Mouse (Mus musculus) T-helper 2 cell (primary cell): ENCODE data around the gene Gm10778.

Experiments
- in situ Hi-C: fragments of 300-600 bp; cut with MboI, MseI; formaldehyde crosslinking; loops from one replicate; pipeline ENCODE4 v1.15.1; 2025; ENCODE audit warnings: high pct_unique_total_duplicates

Gene Gm10778

GRCm38 (mm10) chr10:81626994-81627835 lies 21.6 kb upstream of the Gm10778 start, which contains the start of gene Sirt6:
Sirt6 (minus strand) TSS chr10:81627797.
- in situ Hi-C loops = loop anchor here (25.0 kb wide), 1 partner anchor 1710 kb away; the partner anchor contains the start of gene Slc41a2

- in situ Hi-C loops = loop anchor here (25.0 kb wide), 1 partner anchor 1709 kb away; the partner anchor contains the start of gene Slc41a2
Observed at GRCm38 (mm10) chr10:81627836-81628220, 21.0 kb upstream of the Gm10778 start.

DNA sequence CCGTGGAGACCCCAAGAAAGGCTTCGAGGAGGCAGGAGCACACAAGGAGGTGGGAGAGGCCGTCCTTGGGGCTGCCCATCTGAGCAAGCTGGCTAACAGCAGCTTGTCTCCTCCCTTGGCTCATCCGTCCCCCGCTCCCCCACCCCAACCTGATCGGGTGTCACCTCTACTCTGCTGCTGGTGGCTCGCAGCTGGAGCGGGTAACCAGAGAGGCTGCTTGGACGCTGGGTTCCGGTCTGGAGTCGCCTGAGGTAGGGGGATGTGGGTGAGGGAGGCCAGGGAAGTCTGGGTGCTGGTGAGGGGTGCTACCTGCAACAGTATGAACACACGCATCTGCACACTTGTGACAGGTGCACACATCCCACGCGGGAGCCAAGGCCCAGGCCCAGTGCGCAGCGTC lies 20.5 kb upstream of the Gm10778 start, which contains the start of gene Ankrd24:
Gene Ankrd24, plus strand, starts transcription at position 151 of the 400 bp plus-strand sequence.
- in situ Hi-C loops = loop anchor here (25.0 kb wide), 1 partner anchor 1709 kb away; the partner anchor contains the start of gene Slc41a2

DNA sequence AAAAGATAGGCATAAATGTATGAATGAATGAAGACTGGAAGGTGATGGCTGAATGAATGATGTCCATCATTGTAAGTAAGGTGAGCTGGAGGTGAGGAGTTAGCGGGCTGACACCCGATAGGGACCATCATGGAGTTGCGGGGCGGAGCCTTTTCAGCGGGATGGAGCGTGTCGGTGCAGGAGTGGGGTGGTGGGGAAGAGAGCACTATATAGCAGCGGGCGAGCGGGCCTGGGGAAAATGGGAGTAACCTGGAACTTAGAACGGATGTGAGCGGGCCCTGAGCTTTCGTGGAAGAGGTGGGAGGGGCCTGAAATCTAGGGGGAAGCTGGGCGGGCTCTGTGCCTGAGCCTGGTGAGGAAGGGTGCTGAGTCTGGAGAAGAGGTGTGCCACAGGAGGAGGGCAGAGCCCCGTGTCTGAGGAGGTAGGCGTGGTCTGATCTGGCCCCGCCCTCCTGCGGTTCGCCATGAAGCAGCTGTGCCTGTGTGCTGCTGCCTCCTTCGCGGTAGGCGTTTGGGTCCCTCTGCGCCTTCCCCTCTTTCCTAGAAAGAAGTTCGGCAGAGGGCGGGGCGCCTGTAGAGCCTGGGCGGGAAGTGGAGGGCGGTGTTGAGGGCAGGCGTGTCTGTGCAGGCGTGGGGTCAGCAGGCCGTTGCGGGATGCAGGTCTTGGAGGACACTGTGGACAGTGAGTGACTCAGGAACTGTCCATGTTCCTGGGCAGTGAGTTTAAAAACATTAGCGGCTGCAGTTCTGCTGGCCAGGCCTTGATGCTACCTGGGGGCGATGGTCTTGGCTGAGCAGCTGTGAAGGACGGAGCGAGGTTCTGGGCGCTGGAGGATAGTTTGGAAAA lies 15.4 kb upstream of the Gm10778 start:
- in situ Hi-C loops = loop anchor here (5.0 to 25.0 kb wide), 2 partner anchors 999 to 1704 kb away; partner anchors contain the start of gene Slc41a2

DNA sequence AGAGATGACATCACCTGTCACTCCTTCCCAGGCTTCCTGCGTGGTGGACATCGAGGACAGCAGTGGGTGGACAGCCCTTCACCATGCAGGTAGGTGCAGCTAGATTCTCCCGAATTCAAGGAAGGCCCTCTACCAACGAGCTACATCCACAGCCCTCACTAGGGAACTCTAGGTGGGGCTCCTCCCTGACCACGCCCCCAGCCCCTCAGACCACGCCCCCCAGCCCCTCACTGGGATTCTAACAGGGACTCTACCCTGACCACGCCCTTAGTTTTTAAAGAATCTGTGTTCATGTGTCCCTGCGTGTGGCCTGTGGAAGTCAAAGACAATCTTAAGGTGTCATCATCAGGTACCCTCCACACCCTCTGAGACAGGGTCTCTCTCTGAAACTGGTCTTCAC lies 12.5 kb upstream of the Gm10778 start:
- in situ Hi-C loops = loop anchor here (25.0 kb wide), 1 partner anchor 1701 kb away; the partner anchor contains the start of gene Slc41a2

GRCm38 (mm10) chr10:81638101-81638500 lies 10.8 kb upstream of the Gm10778 start:
- in situ Hi-C loops = loop anchor here (25.0 kb wide), 1 partner anchor 1699 kb away; the partner anchor contains the start of gene Slc41a2

- in situ Hi-C loops = loop anchor here (25.0 kb wide), 1 partner anchor 1696 kb away; the partner anchor contains the start of gene Slc41a2
Observed at GRCm38 (mm10) chr10:81640825-81641224, 8.0 kb upstream of the Gm10778 start.

DNA sequence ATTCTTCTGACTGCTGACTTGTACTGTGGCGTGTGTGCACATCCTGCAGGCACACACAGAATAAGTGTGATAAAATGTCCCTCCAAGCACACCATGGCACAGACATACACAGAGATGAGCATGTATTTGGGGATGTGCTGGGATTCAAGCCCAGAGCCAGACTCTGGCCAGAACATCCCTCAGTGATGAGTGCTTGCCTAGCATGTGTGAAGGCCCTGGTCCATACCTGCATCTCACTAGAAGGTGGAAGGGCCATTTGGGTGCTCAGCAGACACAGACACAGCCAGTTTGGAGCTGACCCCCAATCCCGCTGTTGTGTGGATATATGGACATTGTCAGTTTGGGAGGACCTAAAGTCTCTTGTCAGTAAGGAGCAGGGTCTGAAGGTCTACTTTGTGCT lies 7.3 kb upstream of the Gm10778 start:
- in situ Hi-C loops = loop anchor here (25.0 kb wide), 1 partner anchor 1696 kb away; the partner anchor contains the start of gene Slc41a2

DNA sequence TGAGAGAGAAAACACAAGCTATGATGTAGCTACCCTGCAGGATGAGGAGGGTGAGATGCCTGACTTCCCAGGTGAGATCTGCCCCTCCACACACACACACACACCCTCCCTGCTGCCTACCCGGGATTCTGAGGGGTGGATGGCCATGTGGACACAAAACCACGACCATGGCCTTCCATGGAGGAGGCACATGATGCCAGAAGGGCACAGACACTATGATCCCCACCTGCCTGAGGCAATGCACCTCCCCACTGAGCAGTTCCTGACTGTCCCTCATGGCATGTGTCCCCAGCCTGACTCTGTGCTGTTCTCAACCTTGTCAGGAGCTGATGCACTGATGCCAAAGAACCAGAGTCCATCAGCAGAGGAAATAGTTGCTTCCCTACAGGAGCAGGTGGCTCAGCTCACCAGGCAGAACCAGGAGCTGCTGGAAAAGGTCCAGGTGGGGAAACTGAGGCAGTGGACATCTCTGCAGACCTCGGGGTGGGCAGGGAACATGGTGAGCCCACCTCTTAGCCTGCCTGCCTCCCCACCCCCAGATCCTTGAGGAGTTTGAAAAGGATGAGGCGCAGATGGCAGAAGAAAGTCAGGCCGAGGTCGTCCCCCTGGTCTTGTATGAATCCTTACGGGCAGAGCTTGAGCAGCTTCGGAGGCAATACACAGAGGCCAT lies 6.7 kb upstream of the Gm10778 start:
- in situ Hi-C loops = loop anchor here (25.0 kb wide), 1 partner anchor 1695 kb away; the partner anchor contains the start of gene Slc41a2

- in situ Hi-C loops = loop anchor here (25.0 kb wide), 1 partner anchor 1694 kb away; the partner anchor contains the start of gene Slc41a2
Observed at GRCm38 (mm10) chr10:81642648-81643448, 6.0 kb upstream of the Gm10778 start.

GRCm38 (mm10) chr10:81643449-81644055 lies 5.3 kb upstream of the Gm10778 start:
- in situ Hi-C loops = loop anchor here (25.0 kb wide), 1 partner anchor 1694 kb away; the partner anchor contains the start of gene Slc41a2

DNA sequence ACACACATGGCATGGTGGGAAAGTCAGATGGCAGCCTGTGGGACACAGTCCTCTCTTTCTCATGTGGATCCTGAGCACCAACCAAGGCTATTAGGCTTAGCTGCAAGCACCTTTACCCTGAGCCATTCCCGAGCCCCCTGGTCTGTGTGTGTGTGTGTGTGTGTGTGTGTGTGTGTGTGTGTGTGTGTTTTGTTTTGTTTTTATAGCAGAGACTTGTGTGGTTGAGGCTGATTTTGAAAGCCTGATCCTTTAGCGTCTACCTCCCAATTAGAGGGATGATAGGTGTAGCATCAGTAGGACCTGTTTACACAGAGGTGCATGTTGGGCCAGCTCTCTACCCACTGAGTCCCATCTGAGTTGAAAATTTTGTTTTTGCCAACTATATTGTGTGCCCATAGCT lies 4.7 kb upstream of the Gm10778 start:
- in situ Hi-C loops = loop anchor here (25.0 kb wide), 1 partner anchor 1693 kb away; the partner anchor contains the start of gene Slc41a2

DNA sequence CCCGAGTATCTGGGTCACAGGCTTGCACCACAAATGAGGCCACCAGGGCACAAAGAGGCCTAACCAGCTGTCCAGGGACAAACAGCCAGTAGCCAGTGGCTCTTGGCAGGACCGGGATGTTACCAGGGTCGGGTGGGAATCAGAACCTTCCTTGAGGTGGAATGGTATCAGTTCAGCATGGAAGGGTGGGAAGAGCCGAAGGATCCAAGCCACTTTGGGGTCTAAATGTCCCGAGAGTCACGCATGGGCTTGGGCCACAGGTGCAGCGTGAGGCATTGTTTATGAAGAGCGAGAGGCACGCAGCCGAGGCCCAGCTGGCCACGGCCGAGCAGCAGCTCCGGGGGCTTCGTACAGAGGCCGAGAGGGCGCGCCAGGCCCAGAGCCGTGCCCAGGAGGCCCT lies 4.1 kb upstream of the Gm10778 start:
- in situ Hi-C loops = loop anchor here (5.0 to 25.0 kb wide), 3 partner anchors 58 to 1693 kb away; partner anchors contain the start of genes Slc41a2 and Zfp433

- in situ Hi-C loops = loop anchor here (5.0 to 25.0 kb wide), 3 partner anchors 57 to 1692 kb away; partner anchors contain the start of genes Slc41a2 and Zfp433
Observed at GRCm38 (mm10) chr10:81645391-81645790, 3.5 kb upstream of the Gm10778 start.

DNA sequence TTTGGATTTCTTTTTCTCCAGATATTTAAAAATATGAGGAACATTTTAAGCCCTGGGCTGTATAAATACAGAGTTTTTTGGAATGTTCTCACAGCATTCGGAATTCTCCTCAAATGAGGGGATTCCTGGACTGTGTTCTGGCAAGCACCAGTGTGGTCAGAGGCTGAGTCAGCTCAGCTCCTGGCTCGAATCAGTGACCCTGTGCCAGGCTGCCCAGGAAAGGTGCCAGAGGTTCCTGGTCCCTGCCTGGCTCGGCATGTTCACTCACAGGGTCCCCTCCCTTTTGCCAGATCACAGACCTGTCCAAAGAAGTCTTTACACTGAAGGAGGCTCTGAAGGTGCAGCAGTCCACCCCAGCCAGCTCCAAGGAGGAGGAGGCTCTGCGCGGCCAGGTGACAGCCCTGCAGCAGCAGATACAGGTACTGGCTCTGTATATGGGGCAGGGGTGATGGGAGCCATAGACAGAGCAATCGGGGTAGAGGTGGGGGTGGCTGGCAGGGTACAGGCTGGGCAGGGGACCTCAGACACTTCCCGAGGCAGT lies 2.8 kb upstream of the Gm10778 start:
- in situ Hi-C loops = loop anchor here (5.0 to 25.0 kb wide), 3 partner anchors 56 to 1691 kb away; partner anchors contain the start of genes Slc41a2 and Zfp433

- in situ Hi-C loops = loop anchor here (5.0 kb wide), 1 partner anchor 167 kb away; no protein-coding TSS in a partner anchor
Observed at GRCm38 (mm10) chr10:81655178-81655577, 6.3 kb downstream of the Gm10778 start.

GRCm38 (mm10) chr10:81656174-81656573 lies 7.3 kb downstream of the Gm10778 start:
- in situ Hi-C loops = loop anchor here (5.0 kb wide), 1 partner anchor 166 kb away; no protein-coding TSS in a partner anchor

DNA sequence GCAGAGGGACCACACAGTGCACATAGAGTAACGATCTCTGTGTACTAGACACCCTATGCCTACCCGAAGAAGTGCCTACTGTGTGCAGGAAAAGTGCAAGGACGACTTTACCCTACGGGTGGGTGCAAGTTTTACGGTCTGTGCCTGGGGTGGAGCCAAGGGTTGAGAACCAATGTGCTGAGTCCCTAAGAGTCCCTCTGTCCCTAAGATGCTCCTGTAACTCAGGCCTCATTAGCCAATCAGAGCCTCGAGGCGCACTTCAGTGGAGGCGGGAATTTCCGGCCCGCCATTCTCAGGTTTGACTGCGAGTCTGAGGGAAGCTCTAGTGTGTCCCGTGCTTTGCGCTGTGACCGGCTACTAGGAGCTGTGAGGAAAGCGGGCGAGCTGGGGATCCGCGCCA lies 38.3 kb downstream of the Gm10778 start:
- in situ Hi-C loops = loop anchor here (10.0 kb wide), 1 partner anchor 158 kb away; no protein-coding TSS in a partner anchor
